Mouse (Mus musculus) olfactory bulb, adult 2 months (tissue): Measurements from ENCODE around the gene Eif2ak4. TPM values are rescaled to one million over a fixed set of nuclear protein-coding genes. Genes with fewer than 3 reads are reported as not detected.

Source experiments
- H3K27ac ChIP-seq: fragments of 200-500 bp; 2 replicates; pipeline ENCODE4 v1.5.1; 2012; ENCODE audit warnings: low read depth, low read length; ENCODE audit not compliant: insufficient read depth
- H3K4me1 ChIP-seq: fragments of 200-500 bp; 2 replicates; pipeline ENCODE4 v1.6.1; 2012; ENCODE audit warnings: low read length; ENCODE audit not compliant: control insufficient read depth, insufficient read depth
- H3K4me3 ChIP-seq: fragments of 200-500 bp; 2 replicates; pipeline ENCODE4 v1.5.1; 2012; ENCODE audit warnings: mild to moderate bottlenecking, low read depth, low read length, moderate library complexity; ENCODE audit not compliant: insufficient read depth
- CTCF ChIP-seq: fragments of 200-500 bp; IDR thresholded peaks from 2 replicates; pipeline ENCODE4 v1.5.1; 2012; ENCODE audit warnings: low read depth, mild to moderate bottlenecking, low read length, moderate library complexity; ENCODE audit not compliant: insufficient read depth
- POLR2A ChIP-seq: fragments of 200-500 bp; IDR thresholded peaks from 2 replicates; pipeline ENCODE4 v1.6.1; 2012; ENCODE audit warnings: mild to moderate bottlenecking, low read depth, low read length, moderate library complexity; ENCODE audit not compliant: insufficient read depth
- WGBS: fragments of 180-500 bp; shearing (Covaris S2); methylation state at CpG from one replicate; pipeline ENCODE4 v1.1.7; 2018; 5-methylcytosine and 5-hydroxymethylcytosine counted together
- polyA plus RNA-seq: library from polyadenylated mRNA; stranded (reverse); fragments of >200 nt; gene quantifications from 2 replicates; pipeline ENCODE4 v1.2.4, GENCODE M21; 2012; ENCODE audit warnings: low replicate concordance; ENCODE audit not compliant: missing spikeins, insufficient read depth, insufficient read length

Gene Eif2ak4
- polyA plus RNA-seq, 1 experiment, result not detected

- WGBS, result 89% methylated on average over 7 of the region's 7 CpGs
- no peak overlapping the region for H3K4me3 ChIP-seq
- peaks cover 2% of the 10 kb centered on the region; the same call in 1 of the 2 replicates for H3K4me1 ChIP-seq
- no peak for TF ChIP-seq CTCF
- no peak for TF ChIP-seq POLR2A
- H3K27ac ChIP-seq, result no peak overlapping the region
Measured at GRCm38 (mm10) chr2:118507126-118507525, 118.7 kb downstream of the Eif2ak4 start.

DNA sequence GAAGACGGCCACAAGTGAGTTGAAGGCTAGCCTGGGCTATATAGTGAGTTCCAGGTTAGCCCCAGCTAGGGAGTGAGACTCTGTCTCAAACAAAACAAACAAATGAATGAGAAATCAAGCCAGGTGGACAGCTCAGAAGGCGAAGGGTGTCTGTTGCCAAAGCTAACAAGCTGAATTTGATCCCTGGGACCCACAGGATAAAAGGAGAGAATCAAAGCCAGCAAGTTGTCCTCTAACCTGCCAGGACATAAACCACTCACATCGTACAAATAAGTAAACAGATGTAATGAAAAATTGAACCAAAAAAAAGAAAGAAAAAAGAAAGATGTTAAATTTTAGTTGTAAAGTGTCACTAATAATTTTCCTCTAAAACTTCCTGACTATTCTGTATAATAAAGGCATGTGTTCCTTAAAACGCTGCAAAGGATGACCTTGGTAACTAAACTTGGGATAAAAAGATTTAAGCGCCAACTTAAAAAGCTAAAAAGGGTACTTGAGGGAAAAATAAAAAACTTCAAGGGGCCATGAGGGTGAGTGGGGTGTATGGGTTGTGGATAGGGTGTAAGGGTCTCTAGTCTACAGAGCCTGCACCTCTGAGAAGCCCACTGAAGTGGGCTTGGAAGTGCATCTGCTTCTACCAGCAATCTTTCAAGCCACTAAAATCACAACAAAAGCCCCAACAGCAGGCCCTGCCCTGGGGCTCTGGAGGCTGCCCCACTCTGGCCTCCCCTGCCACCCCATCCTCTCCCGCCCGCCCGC is 121.4 kb downstream of the Eif2ak4 start:
- Histone ChIP-seq H3K4me3 (no peak overlapping the region), H3K4me1 (peaks cover 2% of the 10 kb centered on the region; the same call in 1 of the 2 replicates), H3K27ac (no peak overlapping the region)
- no peak for TF ChIP-seq CTCF
- WGBS, result 68% methylated on average over 8 of the region's 8 CpGs

DNA sequence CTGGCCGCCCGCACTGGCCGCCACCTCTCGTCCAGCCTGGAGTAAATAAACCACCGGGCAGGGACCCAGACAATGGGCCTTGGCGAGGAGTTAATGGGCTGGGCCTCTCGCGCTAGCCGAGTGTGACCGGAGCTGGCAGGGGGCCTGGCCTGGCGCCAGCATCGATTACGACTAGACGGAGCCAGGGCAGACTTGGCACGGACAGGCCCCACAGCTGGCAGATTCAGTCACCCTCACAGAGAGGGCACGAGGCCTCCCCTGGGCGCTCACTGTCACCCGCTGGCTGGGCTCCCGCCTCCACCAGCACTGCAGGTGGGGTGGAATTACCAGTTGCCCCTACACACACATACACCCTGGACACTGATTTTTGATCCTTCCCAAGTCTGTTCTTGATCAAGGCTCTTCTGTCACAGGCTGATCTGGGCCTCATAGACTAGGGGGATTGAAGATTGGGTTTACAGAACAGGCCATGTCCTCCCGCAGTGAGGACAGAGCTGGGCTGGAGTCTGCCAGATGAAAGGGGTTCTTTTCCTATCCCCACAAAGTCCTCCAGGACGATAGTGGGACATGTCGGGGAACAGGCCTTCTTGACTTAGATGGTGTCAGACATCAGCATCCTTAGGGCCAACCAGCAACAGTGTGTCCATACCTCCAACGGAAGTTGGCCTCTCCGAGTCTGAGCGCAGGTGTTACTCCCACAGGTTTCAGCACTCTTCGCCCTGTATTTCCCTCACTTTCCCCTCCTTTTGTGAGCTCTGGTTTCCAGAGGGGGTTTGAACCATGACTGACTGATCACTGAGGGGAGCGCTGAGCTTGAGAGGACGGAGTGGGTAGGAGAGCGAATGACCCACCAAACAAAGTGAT is 122.3 kb downstream of the Eif2ak4 start:
- WGBS, result 53% methylated on average over 29 of the region's 29 CpGs
- Histone ChIP-seq H3K4me3 (no peak overlapping the region), H3K4me1 (peaks cover 2% of the 10 kb centered on the region; the same call in 1 of the 2 replicates), H3K27ac (no peak overlapping the region)
- TF ChIP-seq POLR2A (no peak), CTCF (no peak)

- TF ChIP-seq POLR2A (no peak), CTCF (no peak)
- Histone ChIP-seq H3K4me1 (peaks cover 2% of the 10 kb centered on the region; the same call in 1 of the 2 replicates), H3K27ac (no peak overlapping the region), H3K4me3 (no peak overlapping the region)
- WGBS, result 80% methylated on average over 11 of the region's 11 CpGs
Measured at GRCm38 (mm10) chr2:118511779-118512417, 123.5 kb downstream of the Eif2ak4 start.

DNA sequence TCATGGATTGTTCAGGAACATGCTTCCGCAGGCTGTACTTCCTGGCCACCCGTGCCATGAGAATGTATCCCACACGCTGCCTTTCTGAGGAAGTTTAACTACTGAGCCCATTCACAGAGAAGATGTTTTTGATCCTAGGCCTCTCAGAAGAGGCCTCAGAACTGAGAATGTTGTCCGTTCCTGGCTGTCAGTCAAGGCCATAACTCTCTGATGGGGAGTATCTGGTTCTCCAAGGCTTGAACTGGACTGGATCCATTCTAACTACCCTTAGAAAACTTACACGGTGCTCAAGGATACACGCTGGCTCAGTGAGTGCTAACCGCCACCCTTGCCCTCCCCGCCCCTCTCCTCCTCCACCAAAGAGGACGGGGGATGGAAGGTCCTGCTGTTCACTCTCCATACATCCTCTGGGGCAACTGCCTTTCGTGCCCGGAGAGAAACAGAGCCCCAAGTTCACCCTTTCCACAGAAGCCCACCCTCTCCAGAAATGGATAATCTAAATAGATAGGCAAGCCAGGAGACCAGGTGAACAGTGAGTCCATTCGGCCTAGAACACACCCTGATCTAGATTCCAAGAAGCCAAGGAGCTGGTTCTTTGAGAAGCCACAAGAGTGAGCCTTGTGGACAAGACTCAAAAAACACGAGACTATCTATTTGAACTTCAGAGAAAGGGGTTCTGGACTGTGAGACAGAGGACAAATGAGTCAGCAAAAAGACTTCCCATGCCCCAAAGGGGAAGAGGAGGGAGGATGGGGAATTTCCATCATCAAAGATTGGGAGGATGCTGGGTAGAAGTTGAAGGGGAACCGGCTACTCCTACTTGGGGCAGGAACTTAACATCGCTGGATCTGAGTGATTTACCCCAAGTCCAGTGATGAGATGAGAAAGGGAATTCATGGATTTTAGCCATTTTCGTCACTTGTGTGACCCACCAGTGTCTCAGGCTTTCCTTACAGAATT is 124.3 kb downstream of the Eif2ak4 start:
- Histone ChIP-seq H3K4me1 (peaks cover 2% of the 10 kb centered on the region; the same call in 1 of the 2 replicates), H3K27ac (no peak overlapping the region), H3K4me3 (no peak overlapping the region)
- TF ChIP-seq POLR2A, result no peak
- TF ChIP-seq CTCF, result no peak
- 88% methylated on average over 16 of the region's 16 CpGs for WGBS

DNA sequence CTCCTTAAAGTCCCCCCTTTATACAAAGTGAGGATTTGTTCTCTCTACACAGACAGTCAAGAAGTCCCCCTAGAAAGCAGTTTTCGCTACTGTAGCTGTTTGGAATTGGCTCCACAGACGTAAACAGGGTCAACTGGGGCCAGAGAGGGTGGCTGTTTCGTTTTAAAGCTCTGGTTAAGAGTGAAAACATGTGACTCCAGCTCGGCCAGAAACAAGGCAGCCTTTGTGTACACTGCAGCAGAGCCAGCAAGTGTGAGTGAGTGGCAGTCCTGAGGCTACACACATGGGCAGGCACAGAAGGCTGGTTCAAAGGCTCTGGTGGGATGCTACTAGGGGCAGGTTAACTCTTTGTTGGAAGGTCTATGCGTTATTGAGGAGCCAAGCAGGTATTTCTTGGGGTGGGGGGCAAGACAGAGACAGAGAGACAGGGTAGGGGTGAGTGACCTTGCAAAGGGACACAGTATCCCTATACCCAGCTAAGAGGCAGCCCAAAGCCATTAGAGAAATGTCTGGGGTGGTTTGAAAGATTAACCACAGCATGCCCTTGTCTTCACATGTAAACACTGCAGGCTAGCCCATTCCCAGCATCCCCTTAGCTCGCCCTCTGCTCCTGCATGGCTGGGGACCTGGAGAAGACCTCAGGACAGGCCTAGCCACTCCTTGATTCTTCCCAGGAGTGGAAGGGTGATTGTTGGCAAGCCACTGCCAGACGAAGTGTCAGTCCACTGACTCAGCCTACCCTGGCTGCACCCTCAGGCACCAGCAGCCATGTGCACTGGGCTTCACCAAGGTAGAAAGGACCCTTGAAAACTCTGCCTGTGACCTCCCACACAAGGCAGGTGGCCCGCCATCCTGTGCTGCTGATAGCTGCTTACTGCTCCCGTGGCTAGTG is 131.9 kb downstream of the Eif2ak4 start:
- WGBS, result 54% methylated on average over 9 of the region's 9 CpGs
- no peak overlapping the region for H3K27ac ChIP-seq
- H3K4me3 ChIP-seq, result no peak overlapping the region

DNA sequence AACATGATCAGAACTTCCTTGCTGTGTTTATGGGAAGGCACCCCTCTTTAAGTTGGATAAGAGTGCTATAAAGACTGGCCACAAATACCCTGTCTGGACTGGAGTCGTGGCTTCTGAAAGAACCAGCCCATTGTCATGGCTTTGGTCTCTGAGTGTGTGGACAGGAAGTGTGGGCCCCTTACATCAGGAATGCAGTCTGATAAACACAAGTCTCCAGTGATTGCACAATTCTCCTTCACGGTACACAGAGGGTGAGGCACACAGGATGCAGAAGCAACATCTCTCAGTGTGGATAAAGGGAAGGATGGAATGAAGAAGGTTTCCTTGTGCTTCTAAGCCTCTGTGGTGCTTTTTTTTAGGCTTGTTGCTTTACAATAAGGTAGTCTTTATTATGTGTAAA is 133.8 kb downstream of the Eif2ak4 start:
- WGBS, result 80% methylated on average over 2 of the region's 2 CpGs
- Histone ChIP-seq H3K4me3 (no peak overlapping the region), H3K27ac (no peak overlapping the region), H3K4me1 (peaks cover 9% of the 10 kb centered on the region)
- TF ChIP-seq CTCF (no peak), POLR2A (no peak)

More for the DNA sequence above, 131.9 kb downstream of the Eif2ak4 start:
- TF ChIP-seq POLR2A (no peak), CTCF (no peak)
- peaks cover 9% of the 10 kb centered on the region for H3K4me1 ChIP-seq
